Mouse (Mus musculus): ENCODE results near the gene Ptprr.

The Ptprr gene

DNA sequence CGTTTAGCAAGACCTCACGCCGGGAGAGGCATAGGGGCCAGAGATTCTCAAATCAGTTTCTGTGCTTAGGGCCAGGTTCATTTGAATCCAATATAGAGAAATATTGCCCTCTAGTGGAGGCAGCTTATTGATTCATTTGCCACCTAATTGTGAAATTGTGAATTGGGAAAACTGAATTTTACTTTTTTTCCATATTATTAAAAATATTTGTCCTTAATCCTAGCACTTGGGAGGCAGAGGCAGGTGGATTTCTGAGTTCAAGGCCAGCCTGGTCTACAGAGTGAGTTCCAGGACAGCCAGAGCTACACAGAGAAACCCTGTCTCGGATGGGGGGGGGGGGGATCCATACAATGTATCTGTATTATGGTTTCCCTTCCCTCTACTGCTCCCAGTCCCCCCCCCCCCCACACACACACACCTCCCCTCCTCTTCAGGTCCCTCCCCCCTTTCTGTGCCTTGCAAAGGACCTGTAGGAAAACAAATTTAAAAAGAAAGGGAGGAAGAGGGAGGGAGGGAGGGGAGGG is 179.5 kb downstream of the Ptprr start:
- DNase-seq: peak in 1 of 2 experiments; percentile 21

DNA sequence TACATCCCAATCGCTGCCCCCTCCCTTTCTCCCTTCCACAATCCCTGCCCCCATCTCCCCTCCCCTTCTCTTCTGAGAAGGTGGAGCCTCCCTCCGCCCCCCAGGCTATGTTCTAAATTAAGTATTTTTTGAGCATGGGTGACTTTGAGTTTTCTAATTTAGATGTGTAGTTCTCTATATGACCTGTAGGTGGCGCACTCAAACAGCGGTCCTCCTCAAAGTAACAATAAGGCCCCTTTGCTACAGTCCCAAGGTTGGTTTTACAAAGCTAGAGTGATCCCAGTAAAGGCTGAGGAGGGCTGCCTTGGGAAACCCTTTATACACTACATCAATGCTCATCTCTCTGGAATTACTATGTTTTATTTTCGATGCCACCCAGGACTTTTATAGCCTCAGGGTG is 181.0 kb downstream of the Ptprr start:
- no peak for DNase-seq

DNA sequence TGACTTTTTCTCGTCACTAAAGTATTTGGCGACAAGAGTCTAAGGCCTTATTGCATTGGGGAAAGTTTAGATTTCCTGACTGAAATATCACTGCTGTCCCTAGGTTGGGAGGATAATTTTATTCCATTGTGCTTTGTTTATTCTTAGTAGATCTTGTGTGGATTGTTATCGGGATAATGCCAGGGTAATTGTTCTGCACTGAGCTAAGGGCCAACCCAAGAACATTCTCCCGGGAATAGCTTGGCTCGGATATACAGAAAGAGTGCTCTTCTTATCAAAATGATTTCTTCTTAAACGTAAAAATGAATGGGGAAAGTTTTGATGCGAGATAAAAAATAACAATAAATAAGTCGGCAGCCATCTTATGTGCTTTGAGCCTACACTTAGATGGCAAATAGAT is 183.5 kb downstream of the Ptprr start:
- DNase-seq: no peak

DNA sequence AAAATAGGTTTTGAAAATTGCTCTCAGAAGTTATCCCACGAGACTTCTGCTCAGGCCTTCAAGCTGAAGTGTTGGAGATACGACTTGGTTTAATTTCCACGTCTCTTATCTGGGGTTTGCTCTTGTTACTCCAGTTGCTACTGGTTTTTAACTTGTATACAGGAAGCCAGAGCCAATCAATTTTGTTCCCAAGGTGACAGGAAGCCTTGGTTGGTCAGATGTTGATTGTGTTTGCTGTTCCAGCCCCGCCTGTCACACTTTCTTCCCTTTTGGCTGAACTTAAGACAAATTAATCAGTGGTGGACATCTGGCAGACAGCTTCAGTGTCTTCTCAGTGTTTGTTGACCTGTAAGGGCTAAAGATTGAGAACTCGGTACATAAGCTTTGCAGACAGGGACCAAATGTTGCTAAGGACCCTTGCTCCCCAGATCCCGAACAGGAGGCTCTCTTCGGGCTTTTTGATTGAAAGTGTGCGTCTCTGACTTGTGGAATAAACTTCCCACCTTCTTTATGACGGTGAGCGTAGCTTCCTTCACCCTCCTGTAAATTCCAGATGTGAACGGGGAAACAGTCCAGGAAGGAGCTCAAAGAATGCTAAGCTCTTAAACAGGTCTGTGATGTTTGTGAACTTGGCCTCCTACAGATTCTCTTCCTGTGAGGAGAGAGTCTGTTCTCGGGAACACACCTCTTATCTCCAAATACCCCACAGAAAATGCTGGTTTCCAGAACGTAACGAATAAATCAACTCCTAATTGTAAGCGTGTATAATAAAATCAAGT is 187.8 kb downstream of the Ptprr start:
- no peak for DNase-seq

DNA sequence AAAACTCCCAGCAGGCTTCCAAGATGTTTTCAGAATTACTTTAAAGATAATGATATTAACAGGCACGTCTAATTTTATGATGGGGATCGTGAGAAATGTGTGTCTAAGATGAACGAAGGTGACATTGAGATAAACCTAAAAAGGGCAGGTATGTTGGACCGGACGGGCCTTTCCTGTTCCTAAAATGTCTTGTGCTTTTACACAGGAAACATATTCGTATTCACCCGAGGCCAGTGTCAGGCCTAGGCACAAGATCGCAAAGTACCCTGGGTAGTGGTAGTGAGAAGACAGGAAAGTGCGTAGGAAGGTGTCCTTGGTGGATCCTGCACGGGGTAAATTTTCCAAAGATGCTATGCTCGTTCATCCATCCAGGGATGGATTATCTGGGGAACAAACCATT is 188.4 kb downstream of the Ptprr start:
- DNase-seq: no peak

DNA sequence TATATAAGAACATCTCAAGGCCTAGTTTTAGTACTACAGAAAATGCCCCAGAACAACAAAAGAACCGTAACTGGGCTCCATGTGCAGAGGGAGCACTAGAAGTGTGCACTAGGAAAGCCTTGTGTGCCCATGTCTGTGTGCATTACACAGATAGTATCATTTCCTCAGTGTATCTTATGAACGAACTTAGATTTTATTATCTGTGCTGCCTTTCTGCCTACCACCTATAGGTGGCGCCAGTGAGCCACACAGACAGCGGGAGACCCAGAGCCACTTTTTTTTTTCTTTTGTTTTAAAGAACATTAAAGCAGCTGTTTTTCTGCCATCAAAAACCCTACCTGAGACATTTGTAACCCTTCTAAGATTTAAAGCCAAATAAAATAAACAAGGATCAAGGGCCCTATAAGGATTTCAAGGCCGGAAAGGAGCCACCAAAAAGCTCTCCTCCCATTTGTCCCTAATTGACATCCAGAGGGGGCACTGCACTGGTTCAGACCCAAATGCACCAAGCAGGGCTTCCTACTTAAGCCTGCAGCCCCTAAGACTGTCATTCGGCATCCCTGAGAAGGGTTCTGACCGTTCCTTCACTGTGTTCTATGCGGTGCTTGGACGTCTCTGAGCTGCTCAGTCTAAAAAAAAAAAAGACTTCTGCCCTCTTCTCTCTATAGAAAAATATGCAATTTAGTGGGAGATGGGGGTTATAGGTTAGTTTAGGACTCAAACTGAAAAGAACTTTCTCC is 190.1 kb downstream of the Ptprr start:
- peak; percentile 39 to 47 for DNase-seq

DNA sequence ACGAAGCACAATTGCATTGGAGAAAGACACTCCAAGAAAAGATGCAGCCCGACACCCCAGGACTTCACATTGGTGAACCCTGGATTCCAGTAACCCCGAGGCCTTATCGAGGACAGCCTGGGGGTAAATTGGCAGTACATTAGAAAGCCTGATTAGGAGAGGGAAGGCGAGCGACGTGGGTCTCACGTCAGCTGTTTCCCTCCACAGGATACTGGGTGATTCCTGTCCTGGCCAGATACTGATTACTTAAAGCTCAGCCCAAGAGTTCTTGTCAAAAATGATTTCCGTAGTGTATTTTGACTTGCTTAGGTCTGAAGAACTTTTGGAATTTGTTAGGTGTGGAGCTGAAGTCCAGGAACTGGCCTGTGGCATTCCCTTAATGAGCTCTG is 190.7 kb downstream of the Ptprr start:
- DNase-seq: no peak

DNA sequence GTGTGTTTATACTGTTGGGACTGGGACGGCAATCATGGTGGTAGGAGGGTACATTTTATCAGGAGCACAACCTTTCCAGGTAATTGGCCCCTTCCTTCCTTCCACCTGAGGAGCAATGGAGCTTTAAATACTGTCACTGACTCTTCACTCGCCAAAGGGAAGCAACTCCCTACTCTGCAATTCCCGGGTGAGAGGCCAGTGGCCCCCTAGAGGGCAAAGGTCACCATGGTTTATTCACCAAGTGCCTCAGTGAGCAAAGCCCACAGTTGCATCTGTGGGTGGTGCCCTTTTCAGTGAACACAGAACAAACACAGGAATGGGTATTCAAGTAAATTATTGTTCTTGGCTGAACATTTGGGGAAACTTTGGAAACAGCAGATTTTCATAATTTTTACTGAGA is 194.1 kb downstream of the Ptprr start:
- no peak for DNase-seq

- no peak for DNase-seq
These were observed 202.5 kb downstream of the Ptprr start for GRCm38 (mm10) chr10:116220336-116221118.

- no peak for DNase-seq
These were observed 217.3 kb downstream of the Ptprr start for GRCm38 (mm10) chr10:116235299-116235698.

GRCm38 (mm10) chr10:116242200-116242599 is 224.2 kb downstream of the Ptprr start:
- DNase-seq: no peak

DNA sequence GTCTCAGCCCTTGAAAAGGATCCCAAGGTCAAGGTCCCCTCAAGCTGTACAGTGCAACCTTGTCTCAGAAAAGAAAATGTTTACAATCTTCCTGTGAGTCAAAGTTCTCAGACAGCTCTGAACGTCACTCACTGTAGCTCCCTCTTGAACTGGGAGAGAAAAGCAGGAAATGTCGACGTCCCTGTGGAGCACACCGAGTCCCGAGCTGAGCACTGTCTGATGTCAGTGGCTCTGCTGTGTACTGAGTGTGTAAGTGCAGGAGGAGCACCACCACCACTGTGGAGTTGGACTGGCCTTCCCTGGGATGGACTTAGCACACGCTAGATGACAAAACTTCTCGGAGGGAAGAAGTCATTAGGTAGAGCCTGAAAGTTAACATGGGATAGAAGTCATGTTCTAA is 225.4 kb downstream of the Ptprr start:
- DNase-seq: no peak

GRCm38 (mm10) chr10:116245632-116246031 is 227.6 kb downstream of the Ptprr start:
- no peak for DNase-seq

- no peak for DNase-seq
These were observed 234.7 kb downstream of the Ptprr start for GRCm38 (mm10) chr10:116252668-116253067.

GRCm38 (mm10) chr10:116253972-116254371 is 236.0 kb downstream of the Ptprr start:
- DNase-seq: no peak

DNA sequence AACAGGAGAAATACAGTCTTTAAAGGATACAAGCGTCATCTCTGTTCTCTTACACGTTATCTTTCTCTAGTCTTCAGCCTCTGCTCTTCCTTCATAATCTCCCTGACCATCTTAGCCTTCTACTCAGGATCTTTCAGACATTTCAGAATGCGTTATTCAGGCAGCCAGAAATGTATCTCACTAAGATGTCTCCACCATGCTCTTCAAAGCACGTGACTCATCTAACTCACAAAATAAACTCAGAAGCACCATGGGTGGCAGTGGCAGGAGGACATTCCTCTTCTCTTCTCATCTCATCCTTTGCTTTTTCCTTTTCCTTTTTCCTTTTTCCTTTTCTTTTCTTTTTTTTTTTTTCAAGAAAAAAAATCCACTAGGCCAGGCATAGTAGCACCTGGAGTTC is 241.3 kb downstream of the Ptprr start:
- no peak for DNase-seq

GRCm38 (mm10) chr10:116260658-116261433 is 242.8 kb downstream of the Ptprr start:
- DNase-seq: no peak

DNA sequence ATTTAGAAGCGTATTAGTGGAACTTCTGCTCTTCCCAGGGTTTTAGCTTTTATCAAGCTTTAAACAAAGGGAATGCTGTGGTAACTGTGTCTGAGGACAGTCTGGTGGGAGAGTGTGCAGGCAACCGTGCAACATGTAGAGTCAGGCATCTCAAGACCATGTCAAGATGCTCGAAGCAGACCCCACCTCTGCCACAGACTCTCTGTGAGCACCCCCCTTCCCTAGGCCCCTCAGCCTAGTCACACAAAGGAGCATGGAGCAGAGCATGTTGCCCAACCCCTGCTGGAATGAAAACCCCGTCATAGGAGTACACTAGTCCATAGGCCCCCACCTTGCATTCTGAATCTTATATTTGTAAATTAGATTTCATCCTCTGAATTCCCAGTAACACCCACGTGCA is 243.5 kb downstream of the Ptprr start:
- no peak for DNase-seq

- DNase-seq: no peak
These were observed 246.5 kb downstream of the Ptprr start for GRCm38 (mm10) chr10:116264521-116264920.

DNA sequence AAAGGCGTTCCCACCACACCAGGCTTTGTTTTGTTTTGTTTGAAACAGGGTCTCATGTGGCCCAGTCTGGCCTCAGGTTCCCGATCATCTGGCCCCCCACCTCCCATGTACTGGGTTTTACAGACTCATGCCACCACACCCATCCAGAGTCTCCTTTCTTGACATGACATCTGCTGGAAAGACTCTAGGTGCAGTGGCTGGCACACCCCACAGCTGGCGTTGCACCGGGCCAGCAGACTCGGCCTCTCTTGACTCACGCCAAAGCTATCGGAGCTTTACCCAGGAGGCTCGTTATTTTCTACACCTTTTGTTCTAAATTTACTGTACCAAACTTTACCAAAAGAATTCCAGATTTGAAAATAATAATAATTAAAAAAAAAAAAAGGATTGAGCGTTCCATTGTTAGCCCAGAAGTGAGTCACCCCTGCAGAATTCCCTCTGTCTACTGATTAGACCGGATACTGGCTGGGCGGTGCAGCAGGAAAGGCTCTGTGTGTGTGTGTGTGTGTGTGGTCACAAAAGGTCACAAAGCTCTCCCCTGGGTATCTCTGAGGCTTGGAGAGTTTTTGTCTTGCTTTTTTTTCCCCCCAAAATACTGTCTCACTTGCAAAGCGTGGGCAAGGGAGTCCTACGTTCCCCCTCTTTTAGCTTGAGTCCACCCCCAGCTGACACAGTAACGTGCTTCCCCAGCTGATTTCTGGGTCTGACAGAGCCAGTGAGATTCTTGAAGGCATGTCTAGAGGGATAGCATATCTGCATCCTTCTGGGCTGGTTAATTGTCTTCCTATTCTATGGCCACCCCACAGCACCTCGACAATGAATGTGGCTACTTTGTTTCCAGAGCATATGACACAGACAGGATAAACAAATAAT is 248.8 kb downstream of the Ptprr start:
- no peak for DNase-seq

DNA sequence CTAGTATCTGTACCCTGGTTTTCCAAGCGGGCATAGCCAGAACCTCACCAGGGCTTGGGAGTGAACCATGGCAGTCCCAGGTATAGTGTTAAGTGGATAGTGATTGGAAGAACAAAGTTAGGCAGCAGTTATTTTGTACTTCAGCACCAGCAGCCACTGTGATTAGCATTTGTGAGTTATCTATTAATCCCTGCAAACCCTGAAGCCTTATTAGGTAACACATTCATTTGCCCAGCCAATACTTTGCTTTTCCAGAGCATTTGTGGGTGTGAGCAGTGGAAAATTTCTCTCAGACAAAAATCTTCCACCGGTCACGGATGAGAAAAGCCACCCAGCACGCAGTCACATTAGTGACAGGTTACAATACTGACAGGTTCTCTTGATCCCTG is 249.4 kb downstream of the Ptprr start:
- no peak for DNase-seq

DNA sequence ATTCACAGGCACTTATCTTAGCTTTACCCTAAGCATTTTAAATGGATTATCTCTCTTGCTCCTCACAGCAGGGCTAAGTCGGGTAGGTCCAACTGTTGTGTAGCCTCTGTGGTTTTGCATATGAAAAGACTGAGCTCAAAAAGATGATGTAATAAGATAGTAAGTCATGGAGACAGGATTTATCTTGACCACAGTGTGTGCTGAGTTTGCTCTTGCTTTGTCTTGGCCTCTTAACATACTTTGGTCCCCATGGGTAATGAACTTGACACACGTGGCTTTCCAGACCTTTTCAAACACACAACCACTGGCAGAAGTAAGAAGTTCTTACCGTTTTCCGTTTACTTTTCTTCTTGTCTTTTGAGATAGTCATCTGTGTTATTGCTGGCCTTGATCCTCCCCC is 250.3 kb downstream of the Ptprr start:
- DNase-seq: no peak
